Mouse (Mus musculus) spleen, adult 2 months (tissue): ENCODE results near the gene Gnai1.
"Not testable (repeated sequence)": the region's sequence is repeated elsewhere in the genome, so short reads cannot be mapped to it uniquely, and the experiment has no call there.

Experiments used
- CTCF ChIP-seq: fragments of 200-500 bp; IDR thresholded peaks from 2 replicates; pipeline ENCODE4 v1.5.1; 2011; ENCODE audit warnings: mild to moderate bottlenecking, inconsistent platforms; ENCODE audit not compliant: insufficient read depth, insufficient read length, insufficient replicate concordance; ENCODE audit errors: extremely low read depth
- POLR2A ChIP-seq: fragments of 200-500 bp; IDR thresholded peaks from 2 replicates; pipeline ENCODE4 v1.6.1; 2011; ENCODE audit warnings: low read depth, low read length, inconsistent platforms

DNA sequence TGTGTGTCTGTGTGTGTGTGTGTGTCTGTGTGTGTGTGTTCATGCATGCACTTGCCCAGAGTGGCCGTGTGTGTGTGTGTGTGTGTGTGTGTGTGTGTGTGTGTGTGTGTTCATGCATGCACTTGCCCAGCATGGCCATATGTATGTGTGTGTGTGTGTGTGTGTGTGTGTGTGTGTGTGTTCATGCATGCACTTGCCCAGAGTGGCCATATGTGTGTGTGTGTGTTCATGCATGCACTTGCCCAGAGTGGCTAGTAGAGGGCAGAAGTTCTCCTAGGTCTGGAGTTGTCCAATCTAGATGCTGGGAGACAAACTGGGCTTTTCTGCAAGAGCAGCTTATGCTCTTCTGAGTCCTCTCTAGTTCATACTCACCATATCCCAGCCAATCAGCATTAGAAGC, 18.3 kb downstream of the Gnai1 start:
- TF ChIP-seq CTCF, POLR2A: not testable (repeated sequence)
